Mouse (Mus musculus): ENCODE measurements around the gene Calca. TPM values are rescaled to one million over a fixed set of nuclear protein-coding genes. Genes with fewer than 3 reads are reported as not detected.

The Calca gene
- total and polyA plus RNA-seq, 3 experiments, result not detected

DNA sequence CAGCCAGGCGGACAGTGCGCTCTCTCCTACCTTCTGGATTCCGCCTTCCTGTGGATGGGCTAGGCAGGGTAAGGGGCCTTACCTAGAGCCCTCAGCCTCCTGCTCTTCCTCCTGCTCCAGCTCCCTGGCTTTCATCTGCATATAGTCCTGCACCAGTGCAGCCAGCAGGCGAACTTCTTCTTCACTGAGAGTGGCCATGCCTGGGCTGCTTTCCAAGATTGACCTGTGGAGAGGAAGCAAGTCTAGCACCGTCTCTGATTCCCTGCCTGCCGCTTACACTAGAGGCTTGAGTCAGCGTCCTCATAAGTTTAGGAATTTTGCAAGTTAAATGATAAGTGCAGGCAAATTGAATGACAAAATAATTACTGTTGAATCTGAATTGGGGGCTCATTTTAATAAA lies 1.8 kb downstream of the Calca start:
- Histone ChIP-seq H3K4me1 (ENCODE audit: control insufficient read depth in 1 of 2, insufficient read depth in 2 of 2, low read length in 2 of 2) (no peaks in the 10 kb centered on the region), H3K4me3 (ENCODE audit: control insufficient read depth in 1 of 2, insufficient read depth in 1 of 2, low read depth in 2 of 2, low read length in 2 of 2) (no peak overlapping the region), H3K36me3 (ENCODE audit: control insufficient read depth in 1 of 2, insufficient read depth in 2 of 2, low read length in 2 of 2) (no peaks in the 10 kb centered on the region), H3K27me3 (ENCODE audit: control insufficient read depth in 1 of 2, insufficient read depth in 2 of 2, low read length in 2 of 2) (no peaks in the 10 kb centered on the region), H3K79me2 (ENCODE audit: control insufficient read depth, insufficient read depth, low read length, poor library complexity) (no peaks in the 10 kb centered on the region), H3K9ac (ENCODE audit: control insufficient read depth, low read depth, low read length, poor library complexity, severe bottlenecking) (no peak overlapping the region), H3K27ac (ENCODE audit: control insufficient read depth, low read depth, low read length) (no peak overlapping the region), H3K9me3 (replicated peaks; ENCODE audit: insufficient read depth, low read length) (no peaks in the 10 kb centered on the region)
- DNase-seq (ENCODE audit: low read depth, low spot score), result no peak
- TF ChIP-seq TAL1 (IDR thresholded peaks at IDR 0.05; ENCODE audit: low read length) (no peak), ZMIZ1 (IDR thresholded peaks at IDR 0.05; ENCODE audit: low read depth, low read length) (no peak), MEF2A (IDR thresholded peaks at IDR 0.05; ENCODE audit: extremely low read depth, insufficient replicate concordance, low read depth, low read length, poor library complexity, severe bottlenecking) (no peak), RAD21 (IDR thresholded peaks at IDR 0.05; ENCODE audit: low read depth, low read length) (no peak), USF1 (IDR thresholded peaks at IDR 0.05; ENCODE audit: low read depth, low read length) (no peak), CHD1 (IDR thresholded peaks at IDR 0.05; ENCODE audit: low read depth, low read length) (no peak), NRF1 (IDR thresholded peaks at IDR 0.05; ENCODE audit: insufficient read depth, low read depth, low read length, poor library complexity, severe bottlenecking) (no peak), CHD2 (IDR thresholded peaks at IDR 0.05; ENCODE audit: low read length) (no peak), JUND (IDR thresholded peaks at IDR 0.05; ENCODE audit: low read depth, low read length) (no peak), MAZ (IDR thresholded peaks at IDR 0.05; ENCODE audit: low read depth, low read length) (no peak), ETS1 (IDR thresholded peaks at IDR 0.05; ENCODE audit: low read depth, low read length) (no peak), E2F4 (IDR thresholded peaks at IDR 0.05; ENCODE audit: borderline replicate concordance, low read depth, low read length) (no peak), ZC3H11A (IDR thresholded peaks at IDR 0.05; ENCODE audit: low read depth, low read length) (no peak), ELF1 (IDR thresholded peaks at IDR 0.05; ENCODE audit: low read depth, low read length) (no peak)

GRCm38 (mm10) chr7:114625966-114626365 lies 10.2 kb downstream of the Calca start:
- H3K4me3 ChIP-seq (ENCODE audit: control insufficient read depth in 1 of 2, insufficient read depth in 1 of 2, low read depth in 2 of 2, low read length in 2 of 2), result no peak overlapping the region
- no peaks in the 10 kb centered on the region for H3K79me2 ChIP-seq (ENCODE audit: control insufficient read depth, insufficient read depth, low read length, poor library complexity)
- no peak overlapping the region for H3K9ac ChIP-seq (ENCODE audit: control insufficient read depth, low read depth, low read length, poor library complexity, severe bottlenecking)
- no peak for TF ChIP-seq ETS1 (IDR thresholded peaks at IDR 0.05; ENCODE audit: low read depth, low read length)
- no peak for TF ChIP-seq NRF1 (IDR thresholded peaks at IDR 0.05; ENCODE audit: insufficient read depth, low read depth, low read length, poor library complexity, severe bottlenecking)
- no peak for TF ChIP-seq ZKSCAN1 (IDR thresholded peaks at IDR 0.05; ENCODE audit: low read depth, low read length)
- no peak for TF ChIP-seq UBTF (IDR thresholded peaks at IDR 0.05; ENCODE audit: borderline replicate concordance, insufficient read depth, low read depth, low read length)
- TF ChIP-seq HCFC1 (IDR thresholded peaks at IDR 0.05; ENCODE audit: low read depth, low read length), result no peak
- no peak for TF ChIP-seq ZNF384 (IDR thresholded peaks at IDR 0.05; ENCODE audit: low read depth, low read length)
- TF ChIP-seq KAT2A (conservative IDR thresholded peaks at IDR 0.05; ENCODE audit: low read depth, low read length), result no peak
- H3K36me3 ChIP-seq (ENCODE audit: control insufficient read depth in 1 of 2, insufficient read depth in 2 of 2, low read length in 2 of 2), result no peaks in the 10 kb centered on the region
- DNase-seq (ENCODE audit: low read depth, low spot score), result no peak
- H3K27ac ChIP-seq (ENCODE audit: control insufficient read depth, low read depth, low read length), result no peak overlapping the region
- H3K27me3 ChIP-seq (ENCODE audit: control insufficient read depth in 1 of 2, insufficient read depth in 2 of 2, low read length in 2 of 2), result no peaks in the 10 kb centered on the region; a peak in 1 of 4 replicates
- no peaks in the 10 kb centered on the region for H3K4me1 ChIP-seq (ENCODE audit: control insufficient read depth in 1 of 2, insufficient read depth in 2 of 2, low read length in 2 of 2)
- no peaks in the 10 kb centered on the region for H3K9me3 ChIP-seq (replicated peaks; ENCODE audit: insufficient read depth, low read length)

All from MEL (cell line).